Mouse (Mus musculus): Measurements from ENCODE around the gene Atp6v0d1. TPM values are rescaled to one million over a fixed set of nuclear protein-coding genes. Genes with fewer than 3 reads are reported as not detected.

Atp6v0d1 gene
- polyA plus RNA-seq, 1 experiment from 2014 or later = 159 TPM

- POLR2A ChIA-PET = interaction anchor here (1.3 to 2.0 kb wide), 5 partner anchors 11 to 26 kb away, joined by 4 to 6 read pairs (median 5); partner anchors contain the start of gene Zdhhc1
- in situ Hi-C loops (cut with MboI; ENCODE audit: low pct_unique_long_range_greater_than_20kb) = loop anchor here (5.0 kb wide), 1 partner anchor 36 kb away; no protein-coding TSS in a partner anchor
- CTCF ChIA-PET = interaction anchor here (0.6 to 8.2 kb wide), 24 partner anchors 10 to 101 kb away, joined by 3 to 102 read pairs (median 6); no protein-coding TSS in a partner anchor
- DNase-seq (ENCODE audit: low read depth, low spot score) (no peak), ATAC-seq (peak; percentile 32)
- TF ChIP-seq CTCF (IDR thresholded peaks at IDR 0.05) = no peak
- H3K27me3 ChIP-seq = no peaks in the 10 kb centered on the region
These were observed 49.7 kb downstream of the Atp6v0d1 start for GRCm38 (mm10) chr8:105516018-105516645.

- H3K27me3 ChIP-seq = no peaks in the 10 kb centered on the region
- ATAC-seq (no peak), DNase-seq (ENCODE audit: low read depth, low spot score) (no peak)
- ChIA-PET CTCF (interaction anchor here (0.7 to 8.2 kb wide), 12 partner anchors 9 to 52 kb away, joined by 3 to 102 read pairs (median 8); no protein-coding TSS in a partner anchor), POLR2A (interaction anchor here (2.0 kb wide), 1 partner anchor 24 kb away, joined by 6 read pairs; no protein-coding TSS in a partner anchor)
- in situ Hi-C loops (cut with MboI; ENCODE audit: low pct_unique_long_range_greater_than_20kb) = loop anchor here (5.0 kb wide), 1 partner anchor 38 kb away; no protein-coding TSS in a partner anchor
- no peak for TF ChIP-seq CTCF (IDR thresholded peaks at IDR 0.05)
These were observed 51.2 kb downstream of the Atp6v0d1 start for GRCm38 (mm10) chr8:105514656-105515055.

- in situ Hi-C loops (cut with MboI; ENCODE audit: low pct_unique_long_range_greater_than_20kb) = no loop called here
- DNase-seq (ENCODE audit: low read depth, low spot score) (no peak), ATAC-seq (no peak)
- H3K27me3 ChIP-seq = no peaks in the 10 kb centered on the region
- POLR2A ChIA-PET = interaction anchor here (2.0 kb wide), 1 partner anchor 24 kb away, joined by 6 read pairs; no protein-coding TSS in a partner anchor
- TF ChIP-seq CTCF (IDR thresholded peaks at IDR 0.05) = no peak
- CTCF ChIA-PET = interaction anchor here (0.7 to 8.2 kb wide), 10 partner anchors 9 to 39 kb away, joined by 3 to 102 read pairs (median 8); no protein-coding TSS in a partner anchor
These were observed 51.7 kb downstream of the Atp6v0d1 start for GRCm38 (mm10) chr8:105514194-105514593.

GRCm38 (mm10) chr8:105509997-105510735 is 55.7 kb downstream of the Atp6v0d1 start:
- ATAC-seq = no peak
- CTCF ChIA-PET = interaction anchor here (1.3 kb wide), 1 partner anchor 23 kb away, joined by 3 read pairs; no protein-coding TSS in a partner anchor
- in situ Hi-C loops (cut with MboI; ENCODE audit: low pct_unique_long_range_greater_than_20kb) = no loop called here
- TF ChIP-seq CTCF (IDR thresholded peaks at IDR 0.05) = no peak
- POLR2A ChIA-PET = interaction anchor here (0.7 kb wide), 1 partner anchor 42 kb away, joined by 4 read pairs; no protein-coding TSS in a partner anchor
- no peaks in the 10 kb centered on the region for H3K27me3 ChIP-seq
- DNase-seq (ENCODE audit: low read depth, low spot score) = no peak

- DNase-seq (ENCODE audit: low read depth, low spot score) (no peak), ATAC-seq (no peak)
- TF ChIP-seq CTCF (IDR thresholded peaks at IDR 0.05) = no peak
- in situ Hi-C loops (cut with MboI; ENCODE audit: low pct_unique_long_range_greater_than_20kb) = no loop called here
- CTCF ChIA-PET = no interaction called here
- POLR2A ChIA-PET = no interaction called here
- no peaks in the 10 kb centered on the region for H3K27me3 ChIP-seq
These were observed 57.1 kb downstream of the Atp6v0d1 start for GRCm38 (mm10) chr8:105508758-105509157.

- ATAC-seq (no peak), DNase-seq (ENCODE audit: low read depth, low spot score) (no peak)
- CTCF ChIA-PET = interaction anchor here (1.3 to 3.5 kb wide), 2 partner anchors 8 to 45 kb away, joined by 3 to 18 read pairs; no protein-coding TSS in a partner anchor
- POLR2A ChIA-PET = interaction anchor here (0.5 to 1.1 kb wide), 2 partner anchors 25 to 143 kb away, joined by 3 to 5 read pairs; no protein-coding TSS in a partner anchor
- no peak for TF ChIP-seq CTCF (IDR thresholded peaks at IDR 0.05)
- in situ Hi-C loops (cut with MboI; ENCODE audit: low pct_unique_long_range_greater_than_20kb) = no loop called here
- H3K27me3 ChIP-seq = no peaks in the 10 kb centered on the region
These were observed 58.9 kb downstream of the Atp6v0d1 start for GRCm38 (mm10) chr8:105506977-105507376.

- in situ Hi-C loops (cut with MboI; ENCODE audit: low pct_unique_long_range_greater_than_20kb) = no loop called here
- TF ChIP-seq CTCF (IDR thresholded peaks at IDR 0.05) = no peak
- ChIA-PET POLR2A (no interaction called here), CTCF (interaction anchor here (3.5 kb wide), 1 partner anchor 11 kb away, joined by 18 read pairs; no protein-coding TSS in a partner anchor)
- DNase-seq (ENCODE audit: low read depth, low spot score) = no peak
- no peaks in the 10 kb centered on the region for H3K27me3 ChIP-seq
- no peak for ATAC-seq
These were observed 61.2 kb downstream of the Atp6v0d1 start for GRCm38 (mm10) chr8:105504617-105505016.

- TF ChIP-seq CTCF (IDR thresholded peaks at IDR 0.05) = no peak
- CTCF ChIA-PET = interaction anchor here (1.6 kb wide), 1 partner anchor 32 kb away, joined by 3 read pairs; no protein-coding TSS in a partner anchor
- peak; percentile 34 for ATAC-seq
- H3K27me3 ChIP-seq = no peaks in the 10 kb centered on the region
- in situ Hi-C loops (cut with MboI; ENCODE audit: low pct_unique_long_range_greater_than_20kb) = no loop called here
- POLR2A ChIA-PET = no interaction called here
- DNase-seq (ENCODE audit: low read depth, low spot score) = no peak
These were observed 66.1 kb downstream of the Atp6v0d1 start for GRCm38 (mm10) chr8:105499787-105500186.

- no peak for DNase-seq (ENCODE audit: low read depth, low spot score)
- TF ChIP-seq CTCF (IDR thresholded peaks at IDR 0.05) = peak; percentile 99
- H3K27me3 ChIP-seq = no peaks in the 10 kb centered on the region
- ChIA-PET POLR2A (interaction anchor here (1.3 to 1.6 kb wide), 2 partner anchors 12 to 19 kb away, joined by 3 to 4 read pairs; no protein-coding TSS in a partner anchor), CTCF (no interaction called here)
- ATAC-seq = peak; percentile 82
- in situ Hi-C loops (cut with MboI; ENCODE audit: low pct_unique_long_range_greater_than_20kb) = no loop called here
These were observed 69.2 kb downstream of the Atp6v0d1 start, which contains the start of gene Zdhhc1 for GRCm38 (mm10) chr8:105496439-105497180. TSS of gene Zdhhc1 (minus strand) at chr8:105496902.
